Mouse (Mus musculus) left cerebral cortex, postnatal 10 days (tissue): ENCODE results near the gene Slc7a12. TPM values are rescaled to one million over a fixed set of nuclear protein-coding genes. Genes with fewer than 3 reads are reported as not detected.

Experiments used
- DNase-seq, 2 experiments: peaks; one replicate each; pipeline ENCODE4 v3.0.0; 2021 to 2022; ENCODE audit warnings: low spot score in 2 of 2, mixed read lengths in 1 of 2; ENCODE audit errors: extremely low spot score in 1 of 2
- intact Hi-C: fragments of 180-260 bp; cut with DNase I; formaldehyde crosslinking; loops from one replicate; pipeline ENCODE4 v1.15.1; 2025
- total RNA-seq, 2 experiments: library from RNA; stranded (reverse); gene quantifications; 2 replicates each; pipeline ENCODE4 v1.2.3; 2021

Gene Slc7a12
- total RNA-seq: not detected

- intact Hi-C loops: no loop called here
- no peak for DNase-seq
Measured at GRCm38 (mm10) chr3:14480397-14480796, at the start of gene Slc7a12. Gene Slc7a12 (plus strand): TSS chr3:14480697.

- intact Hi-C loops: no loop called here
- no peak for DNase-seq
Measured at GRCm38 (mm10) chr3:14432381-14432780, 48.1 kb upstream of the Slc7a12 start.

- no peak for DNase-seq
- intact Hi-C loops: no loop called here
Measured at GRCm38 (mm10) chr3:14446015-14446414, 34.5 kb upstream of the Slc7a12 start.

GRCm38 (mm10) chr3:14446691-14447090 lies 33.8 kb upstream of the Slc7a12 start:
- intact Hi-C loops: no loop called here
- DNase-seq: no peak

Other genes starting within 250 kb of the Slc7a12 start
- 100 to 1,000 TPM; 106 to 108 TPM for gene 1810022K09Rik, start 130.6 kb downstream of the Slc7a12 start, total RNA-seq
- 1 to 10 TPM in 1 of 2 experiments, under 1 TPM in 1; 0.89 to 1.2 TPM for gene Car13, start 161.0 kb downstream of the Slc7a12 start, total RNA-seq